Mouse (Mus musculus): ENCODE measurements around the gene Uaca. TPM values are rescaled to one million over a fixed set of nuclear protein-coding genes. Genes with fewer than 3 reads are reported as not detected.

Gene Uaca
- polyA plus RNA-seq, 1 experiment from 2014 or later = 32.6 TPM

Other genes starting within 250 kb of the Uaca start
- 55.7 and 59.5 TPM in 2 replicates for gene Lrrc49, start 106.4 kb upstream of the Uaca start, polyA plus RNA-seq (2016; fragmentation: Nextera tagmentation; extraction: Ambion mirVana)
- 3.7 and 5.0 TPM in 2 replicates for gene Larp6, start 81.6 kb upstream of the Uaca start, polyA plus RNA-seq (2016; fragmentation: Nextera tagmentation; extraction: Ambion mirVana)

Measured in hindbrain, embryonic 12.5 days (tissue).